Mouse (Mus musculus) heart, postnatal 0 days (tissue): ENCODE measurements around the gene Agpat3.

Experiments
- CTCF ChIP-seq: IDR thresholded peaks from 2 replicates; pipeline ENCODE4 v1.5.1; 2016; ENCODE audit warnings: antibody characterized with exemption, control low read depth, low read depth
- EP300 ChIP-seq: IDR thresholded peaks from 2 replicates; pipeline ENCODE4 v1.6.1; 2016; ENCODE audit warnings: antibody characterized with exemption, low read depth

GRCm38 (mm10) chr10:78388216-78388980, 36.1 kb upstream of the Agpat3 start:
- TF ChIP-seq CTCF (no peak), EP300 (no peak)
